Mouse (Mus musculus) heart, adult 2 months (tissue): ENCODE measurements around the gene Ddx27.

ENCODE experiments used
- CTCF ChIP-seq: fragments of 200-600 bp; IDR thresholded peaks from 2 replicates; pipeline ENCODE4 v1.8.1; 2022; ENCODE audit warnings: antibody characterized with exemption, mild to moderate bottlenecking, moderate library complexity
- POLR2A ChIP-seq: fragments of 200-500 bp; IDR thresholded peaks from 2 replicates; pipeline ENCODE4 v1.6.1; 2011; ENCODE audit warnings: mild to moderate bottlenecking, low read depth, low read length, control low read depth; ENCODE audit not compliant: insufficient read depth

GRCm38 (mm10) chr2:167078486-167078885 is 63.5 kb downstream of the Ddx27 start:
- TF ChIP-seq POLR2A (no peak), CTCF (no peak)
